Mouse (Mus musculus) heart, embryonic 12.5 days (tissue): ENCODE measurements around the gene Dapk3. TPM values are rescaled to one million over a fixed set of nuclear protein-coding genes. Genes with fewer than 3 reads are reported as not detected.
"Not testable (repeated sequence)": the region's sequence is repeated elsewhere in the genome, so short reads cannot be mapped to it uniquely, and the experiment has no call there.

ENCODE experiments used
- ATAC-seq: fragments of 200-750 bp; cut with Nextera tagmentation; 2 replicates; pipeline ENCODE4 v1.8.0; 2017; ENCODE audit warnings: moderate TSS enrichment, moderate library complexity; ENCODE audit not compliant: insufficient number of reproducible peaks, low FRiP score
- H3K27ac ChIP-seq: fragments of 300-500 bp; sonication (generic); 2 replicates; pipeline ENCODE4 v1.5.1; 2016; ENCODE audit warnings: mild to moderate bottlenecking, moderate library complexity; ENCODE audit not compliant: poor library complexity, severe bottlenecking
- H3K27me3 ChIP-seq: fragments of 300-500 bp; sonication (generic); replicated peaks from 2 replicates; pipeline ENCODE4 v1.6.1; 2016; ENCODE audit warnings: mild to moderate bottlenecking, moderate library complexity
- H3K36me3 ChIP-seq: fragments of 300-500 bp; sonication (generic); 2 replicates; pipeline ENCODE4 v1.6.1; 2016; ENCODE audit warnings: mild to moderate bottlenecking, moderate library complexity
- H3K4me1 ChIP-seq: fragments of 300-500 bp; sonication (generic); replicated peaks from 2 replicates; pipeline ENCODE4 v1.6.1; 2016; ENCODE audit warnings: mild to moderate bottlenecking
- H3K4me2 ChIP-seq: fragments of 300-500 bp; sonication (generic); 2 replicates; pipeline ENCODE4 v1.6.1; 2016; ENCODE audit warnings: mild to moderate bottlenecking, moderate library complexity
- H3K4me3 ChIP-seq: fragments of 300-500 bp; sonication (generic); 2 replicates; pipeline ENCODE4 v1.5.1; 2016; ENCODE audit warnings: mild to moderate bottlenecking
- H3K9ac ChIP-seq: fragments of 300-500 bp; sonication (generic); 2 replicates; pipeline ENCODE4 v1.6.1; 2016; ENCODE audit warnings: mild to moderate bottlenecking, moderate library complexity
- H3K9me3 ChIP-seq: fragments of 300-500 bp; sonication (generic); replicated peaks from 2 replicates; pipeline ENCODE4 v1.6.1; 2016; ENCODE audit warnings: mild to moderate bottlenecking, moderate library complexity
- WGBS: fragments of 180-500 bp; shearing (Covaris S2); methylation state at CpG from one replicate; pipeline ENCODE4 v1.1.7; 2016; 5-methylcytosine and 5-hydroxymethylcytosine counted together
- polyA plus RNA-seq: library from polyadenylated mRNA; unstranded; fragments of >200 nt; fragmentation: Nextera tagmentation; extraction: Ambion mirVana; gene quantifications from 2 replicates; pipeline ENCODE4 v1.2.1, GENCODE M21; 2016

The Dapk3 gene
- polyA plus RNA-seq, 1 experiment from 2014 or later: 62.8 TPM

GRCm38 (mm10) chr10:81180946-81181345, 1.9 kb upstream of the Dapk3 start:
- H3K27ac ChIP-seq: 0 out of 2 replicates have a peak overlapping the region, but pooled peaks have one; percentile 37
- peaks cover 66% of the 10 kb centered on the region for H3K4me1 ChIP-seq

GRCm38 (mm10) chr10:81181860-81182259, 945 bp upstream of the Dapk3 start:
- H3K4me3 ChIP-seq, ATAC-seq, H3K4me2 ChIP-seq, H3K9me3 ChIP-seq, H3K27me3 ChIP-seq, H3K9ac ChIP-seq: not testable (repeated sequence)
- 69% methylated on average over 12 of the region's 12 CpGs for WGBS
- Histone ChIP-seq H3K36me3 (peaks cover 73% of the 10 kb centered on the region), H3K4me1 (peaks cover 66% of the 10 kb centered on the region), H3K27ac (peak overlapping the region; percentile 37)

More at GRCm38 (mm10) chr10:81180946-81181345, 1.9 kb upstream of the Dapk3 start:
- Histone ChIP-seq H3K4me2 (no peak overlapping the region), H3K4me3 (no peak overlapping the region), H3K9me3 (no peaks in the 10 kb centered on the region), H3K27me3 (no peaks in the 10 kb centered on the region), H3K36me3 (peaks cover 71% of the 10 kb centered on the region), H3K9ac (no peak overlapping the region)
- WGBS: 91% methylated on average over 13 of the region's 13 CpGs
- no peak for ATAC-seq

GRCm38 (mm10) chr10:81183805-81184204, 1.0 kb downstream of the Dapk3 start, which contains the start of gene 4930442H23Rik:
Gene 4930442H23Rik (minus strand): TSS chr10:81183849.
- Histone ChIP-seq H3K27me3 (no peaks in the 10 kb centered on the region), H3K4me2 (peak within 1 kb of the TSS; percentile 80), H3K4me3 (peak within 1 kb of the TSS; percentile 77), H3K27ac (peak within 1 kb of the TSS; percentile 91), H3K36me3 (peaks cover 75% of the 10 kb centered on the region), H3K9ac (peak within 1 kb of the TSS; percentile 77), H3K9me3 (no peaks in the 10 kb centered on the region), H3K4me1 (peaks cover 57% of the 10 kb centered on the region)
- ATAC-seq: no peak
- WGBS: 67% methylated on average over 5 of the region's 5 CpGs

GRCm38 (mm10) chr10:81184765-81185164, 2.0 kb downstream of the Dapk3 start:
- Histone ChIP-seq H3K9me3 (no peaks in the 10 kb centered on the region), H3K27me3 (no peaks in the 10 kb centered on the region), H3K4me2 (peak overlapping the region; percentile 80), H3K36me3 (peaks cover 72% of the 10 kb centered on the region), H3K4me1 (peaks cover 50% of the 10 kb centered on the region), H3K9ac (peak overlapping the region; percentile 36; the same call in 1 of the 2 replicates), H3K27ac (peak overlapping the region; percentile 90), H3K4me3 (no peak overlapping the region)
- WGBS: 10% methylated on average over 4 of the region's 4 CpGs
- ATAC-seq: 0 out of 2 replicates have a peak, but pooled peaks have one; percentile 9

- no peak overlapping the region for H3K4me2 ChIP-seq
- H3K36me3 ChIP-seq: peaks cover 62% of the 10 kb centered on the region
- H3K4me3 ChIP-seq: 0 out of 2 replicates have a peak overlapping the region, but pooled peaks have one; percentile 1
- 90% methylated on average over 9 of the region's 9 CpGs for WGBS
- 0 out of 2 replicates have a peak overlapping the region, but pooled peaks have one; percentile 15 for H3K9ac ChIP-seq
- no peaks in the 10 kb centered on the region for H3K9me3 ChIP-seq
- ATAC-seq: no peak
- H3K27ac ChIP-seq: no peak overlapping the region
- H3K4me1 ChIP-seq: peaks cover 51% of the 10 kb centered on the region
- H3K27me3 ChIP-seq: no peaks in the 10 kb centered on the region
Measured at GRCm38 (mm10) chr10:81187161-81187560, 4.4 kb downstream of the Dapk3 start.

GRCm38 (mm10) chr10:81189821-81190220, 7.0 kb downstream of the Dapk3 start:
- Histone ChIP-seq H3K4me2 (no peak overlapping the region), H3K9me3 (no peaks in the 10 kb centered on the region), H3K4me1 (peaks cover 52% of the 10 kb centered on the region), H3K9ac (no peak overlapping the region), H3K27ac (no peak overlapping the region), H3K36me3 (peaks cover 50% of the 10 kb centered on the region), H3K27me3 (0 out of 2 replicates have a peak, but pooled peaks cover 6% of the 10 kb centered on the region), H3K4me3 (no peak overlapping the region)
- WGBS: 80% methylated on average over 26 of the region's 26 CpGs
- no peak for ATAC-seq

- Histone ChIP-seq H3K4me3 (no peak overlapping the region), H3K27ac (no peak overlapping the region), H3K27me3 (0 out of 2 replicates have a peak, but pooled peaks cover 11% of the 10 kb centered on the region), H3K4me1 (peaks cover 46% of the 10 kb centered on the region), H3K4me2 (no peak overlapping the region), H3K9ac (no peak overlapping the region), H3K9me3 (no peaks in the 10 kb centered on the region), H3K36me3 (peaks cover 44% of the 10 kb centered on the region)
- no peak for ATAC-seq
- 73% methylated on average over 31 of the region's 31 CpGs for WGBS
Measured at GRCm38 (mm10) chr10:81190236-81190911, 7.6 kb downstream of the Dapk3 start.

- H3K9me3 ChIP-seq: no peaks in the 10 kb centered on the region
- 0 out of 2 replicates have a peak overlapping the region, but pooled peaks have one; percentile 1 for H3K9ac ChIP-seq
- 0 out of 2 replicates have a peak, but pooled peaks cover 12% of the 10 kb centered on the region for H3K27me3 ChIP-seq
- 57% methylated on average over 6 of the region's 6 CpGs for WGBS
- H3K27ac ChIP-seq: peak overlapping the region; percentile 93; the same call in 1 of the 2 replicates
- no peak overlapping the region for H3K4me3 ChIP-seq
- H3K4me2 ChIP-seq: no peak overlapping the region
- peaks cover 40% of the 10 kb centered on the region for H3K36me3 ChIP-seq
- H3K4me1 ChIP-seq: peaks cover 44% of the 10 kb centered on the region
- ATAC-seq: no peak
Measured at GRCm38 (mm10) chr10:81190912-81191321, 8.1 kb downstream of the Dapk3 start.

- Histone ChIP-seq H3K27ac (peak overlapping the region; percentile 93; the same call in 1 of the 2 replicates), H3K4me1 (peaks cover 44% of the 10 kb centered on the region), H3K4me2 (peak overlapping the region; percentile 89), H3K9me3 (no peaks in the 10 kb centered on the region), H3K36me3 (peaks cover 40% of the 10 kb centered on the region), H3K27me3 (peaks cover 15% of the 10 kb centered on the region; the same call in 1 of the 2 replicates), H3K4me3 (no peak overlapping the region), H3K9ac (peak overlapping the region; percentile 84; the same call in 1 of the 2 replicates)
- 74% methylated on average over 18 of the region's 18 CpGs for WGBS
- no peak for ATAC-seq
Measured at GRCm38 (mm10) chr10:81191342-81191982, 8.7 kb downstream of the Dapk3 start.

GRCm38 (mm10) chr10:81192270-81192967, 9.6 kb downstream of the Dapk3 start:
- H3K27ac ChIP-seq: peak overlapping the region; percentile 93
- 1% methylated on average over 93 of the region's 93 CpGs for WGBS
- H3K27me3 ChIP-seq: peaks cover 18% of the 10 kb centered on the region; the same call in 1 of the 2 replicates
- peaks cover 43% of the 10 kb centered on the region for H3K4me1 ChIP-seq
- peak overlapping the region; percentile 54 for H3K4me3 ChIP-seq
- peak overlapping the region; percentile 84 for H3K9ac ChIP-seq
- peak overlapping the region; percentile 89 for H3K4me2 ChIP-seq
- H3K9me3 ChIP-seq: no peaks in the 10 kb centered on the region
- peak; percentile 82 for ATAC-seq
- peaks cover 32% of the 10 kb centered on the region for H3K36me3 ChIP-seq
